Mouse (Mus musculus): ENCODE results near the gene Ikzf3.
A peak's percentile ranks its signal among the peaks of the same experiment; 100 is the strongest.

Ikzf3 gene

DNA sequence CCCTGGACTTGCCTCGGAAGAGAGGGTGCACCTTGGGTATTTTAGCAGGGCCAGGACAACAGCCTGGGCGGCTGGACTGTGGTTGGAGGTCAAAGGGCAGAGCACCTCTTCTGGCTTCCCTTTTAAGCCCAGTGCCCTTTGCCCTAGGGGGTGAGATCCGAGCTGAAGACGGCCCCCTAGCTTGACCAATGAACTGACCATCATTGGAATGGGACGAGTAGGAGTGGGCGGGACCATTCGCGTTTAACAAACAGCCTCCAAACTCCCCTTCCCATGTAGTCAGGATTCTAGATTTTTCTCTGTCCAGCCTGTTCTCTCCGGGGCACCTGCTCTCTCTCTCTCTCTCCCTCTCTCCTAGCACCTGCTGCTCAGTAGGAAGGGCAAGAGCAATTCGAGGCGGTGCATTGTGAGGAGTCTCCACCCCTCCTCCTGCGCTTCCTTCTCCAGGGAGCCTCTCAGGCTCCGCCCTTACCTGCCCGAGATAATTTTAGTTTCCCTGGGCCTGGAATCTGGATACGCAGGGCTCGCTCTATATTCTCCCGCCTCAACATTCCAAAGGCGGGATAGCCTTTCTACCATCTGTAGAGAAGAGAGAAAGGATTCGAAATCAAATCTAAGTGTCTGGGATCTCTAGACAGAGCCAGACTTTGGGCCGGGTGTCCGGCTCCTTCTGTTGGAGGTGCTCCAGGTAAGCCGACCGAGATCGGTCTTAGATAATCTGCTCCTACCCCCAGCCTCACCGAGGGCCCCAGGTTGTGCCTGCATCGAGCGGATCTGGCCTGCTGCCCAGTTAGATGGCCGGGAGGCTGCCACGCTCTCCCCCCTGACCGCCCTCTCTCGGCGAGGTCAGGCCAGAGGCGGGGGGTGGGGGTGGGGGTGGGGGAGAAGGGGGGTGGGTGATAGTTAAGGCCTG is 99.0 kb downstream of the Ikzf3 start:
- DNase-seq (ENCODE audit: low read depth) = no peak

DNA sequence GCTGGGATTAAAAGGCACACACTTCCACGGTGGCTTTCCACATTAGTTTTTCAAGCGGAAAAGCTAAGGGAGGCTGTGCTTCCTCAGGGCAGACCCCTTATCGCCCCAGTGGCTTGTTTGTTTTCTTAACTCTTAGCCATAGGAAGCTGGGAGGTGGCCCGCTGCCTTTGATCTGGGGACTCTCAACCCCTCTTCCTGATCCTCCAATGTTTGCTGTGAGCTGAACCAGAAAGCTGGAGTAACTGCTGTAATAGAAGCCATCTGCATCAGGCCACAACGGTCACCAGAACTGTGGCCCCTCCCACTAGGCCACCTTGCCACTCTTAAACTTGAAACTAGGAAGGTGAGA is 99.6 kb downstream of the Ikzf3 start, which contains the start of gene Grb7:
Gene Grb7 (plus strand): TSS at position 182 of the 349 bp plus-strand sequence.
- DNase-seq (ENCODE audit: low read depth) = no peak

DNA sequence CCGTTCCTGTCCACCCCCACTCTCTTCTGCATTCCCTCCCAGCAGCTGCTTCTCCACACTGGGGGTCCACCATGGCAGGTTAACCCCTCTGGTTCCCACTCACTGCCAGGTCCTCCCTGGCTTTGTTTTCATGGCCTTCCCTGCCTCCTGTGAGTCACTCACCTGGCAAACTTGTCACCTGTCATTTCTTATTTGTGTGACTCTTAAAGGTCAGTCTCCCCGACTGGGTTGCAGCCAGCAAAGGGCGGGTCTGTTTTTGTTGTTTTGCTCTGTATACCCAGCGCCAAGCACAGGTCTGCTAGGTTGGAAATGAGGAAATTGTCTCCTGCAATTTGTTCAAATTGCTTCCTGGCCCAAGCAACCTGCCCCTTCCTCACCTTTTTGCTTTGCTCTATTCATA is 100.2 kb downstream of the Ikzf3 start:
- DNase-seq (ENCODE audit: low read depth) = no peak

DNA sequence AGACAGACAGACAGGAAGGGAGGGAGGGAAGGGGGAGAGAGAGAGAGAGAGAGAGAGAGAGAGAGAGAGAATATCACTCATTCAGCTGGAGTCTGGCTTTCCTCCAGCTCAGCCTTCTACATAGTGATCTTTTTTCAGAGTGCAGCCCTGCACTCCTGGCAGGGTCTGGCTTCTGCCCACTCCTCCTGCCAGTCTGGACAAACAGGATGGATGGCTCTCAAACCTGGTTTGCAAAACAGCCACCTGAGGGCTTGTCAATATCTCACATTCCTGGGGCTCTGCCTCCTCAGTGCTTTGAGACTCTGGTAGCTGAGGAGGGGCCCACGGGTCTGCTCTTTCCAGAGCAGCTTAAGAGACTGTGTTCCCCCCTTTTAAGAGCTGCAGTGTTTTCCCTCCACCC is 100.6 kb downstream of the Ikzf3 start:
- DNase-seq (ENCODE audit: low read depth) = no peak

DNA sequence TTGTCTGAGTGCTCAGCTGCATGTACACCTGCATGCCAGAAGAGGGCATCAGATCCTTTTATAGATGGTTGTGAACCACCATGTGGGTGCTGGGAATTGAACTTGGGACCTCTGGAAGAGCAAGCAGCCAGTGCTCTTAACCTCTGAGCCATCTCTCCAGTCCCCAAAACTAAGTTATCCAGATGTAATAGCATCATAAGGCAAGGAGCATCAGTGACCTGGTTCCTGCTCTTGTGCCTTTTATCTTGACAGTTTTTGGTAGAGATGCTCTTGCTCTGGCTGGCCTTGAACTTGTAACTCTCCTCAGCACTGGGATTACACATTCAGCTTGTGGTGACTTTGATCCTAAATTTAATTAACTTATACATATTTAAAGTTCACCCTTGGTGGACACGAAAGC is 102.1 kb downstream of the Ikzf3 start:
- no peak for DNase-seq (ENCODE audit: low read depth)

DNA sequence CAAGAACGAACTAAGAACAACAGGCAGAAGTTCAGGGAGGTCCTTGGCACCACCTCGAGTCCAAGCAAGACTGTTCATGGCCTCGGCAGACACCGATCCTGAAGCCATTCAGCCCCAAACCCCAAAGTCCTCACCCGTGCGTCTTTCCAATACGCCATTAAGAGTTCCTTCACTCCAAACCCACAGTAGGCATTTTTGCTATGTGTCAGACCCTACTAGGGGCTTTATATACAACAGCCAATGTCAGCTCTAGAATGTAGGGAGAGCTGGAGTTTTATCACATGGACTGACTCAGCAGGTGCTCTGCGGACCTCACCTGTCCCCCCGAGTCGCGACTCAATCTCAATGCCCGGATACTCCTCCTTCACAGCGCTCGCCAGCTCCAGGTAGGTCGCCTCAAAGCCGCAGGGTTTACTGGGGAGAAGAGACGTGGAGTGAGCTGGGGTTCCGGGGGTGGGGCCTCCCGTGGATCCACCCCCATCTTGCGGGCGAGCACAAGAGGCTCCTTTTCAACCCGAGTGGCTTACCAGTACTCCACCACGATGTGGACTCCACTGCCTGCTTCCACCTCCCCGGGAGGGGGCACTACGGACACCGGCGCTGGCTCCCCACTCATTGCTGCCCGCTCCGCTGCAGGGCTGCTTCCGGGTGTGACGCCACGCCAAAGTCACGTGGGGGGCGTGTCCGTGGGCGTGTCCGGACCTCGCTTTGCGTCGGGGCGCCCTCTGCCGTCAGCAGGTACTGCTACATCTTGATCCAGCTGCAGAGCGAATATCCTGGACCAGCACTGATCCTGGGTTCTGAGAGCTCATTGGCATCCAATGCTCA is 107.3 kb downstream of the Ikzf3 start, which contains the start of gene Mien1:
Gene Mien1 (minus strand): TSS at position 661 of the 828 bp plus-strand sequence.
- DNase-seq (ENCODE audit: low read depth) = peak; percentile 98

DNA sequence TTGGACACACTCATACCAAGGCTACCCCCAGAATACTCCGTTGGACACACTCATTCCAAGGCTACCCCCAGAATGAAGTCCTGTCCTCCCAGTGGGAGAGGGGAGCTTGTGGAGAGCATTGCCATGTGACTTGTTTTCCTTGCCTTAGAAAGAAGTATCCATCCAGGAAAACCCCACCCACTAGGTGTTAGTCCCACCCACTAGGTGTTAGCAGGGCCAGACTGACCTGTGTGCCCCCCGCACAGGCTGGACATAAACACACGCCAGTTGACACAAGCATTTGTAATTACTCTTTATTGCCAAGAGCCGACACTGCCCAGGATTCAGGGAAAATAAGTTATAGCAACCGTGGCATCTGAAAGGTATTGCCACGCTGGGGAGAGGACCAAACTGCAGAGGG is 108.4 kb downstream of the Ikzf3 start:
- peak; percentile 7 for DNase-seq (ENCODE audit: low read depth)

DNA sequence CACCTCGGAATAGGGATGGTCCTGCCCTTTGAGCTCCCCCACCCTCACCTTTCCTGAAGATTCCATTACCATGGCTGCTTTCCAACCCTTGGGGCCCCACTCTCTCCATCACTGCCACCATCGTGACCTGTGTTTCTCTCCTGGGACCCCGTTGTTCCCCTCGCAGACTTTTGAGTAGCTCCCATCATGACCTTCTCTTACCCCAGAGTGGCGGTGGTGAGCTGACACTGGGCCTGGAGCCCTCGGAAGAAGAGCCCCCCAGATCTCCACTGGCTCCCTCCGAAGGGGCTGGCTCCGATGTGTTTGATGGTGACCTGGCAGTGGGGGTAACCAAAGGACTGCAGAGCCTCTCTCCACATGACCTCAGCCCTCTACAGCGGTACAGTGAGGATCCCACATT is 110.1 kb downstream of the Ikzf3 start:
- no peak for DNase-seq (ENCODE audit: low read depth)

DNA sequence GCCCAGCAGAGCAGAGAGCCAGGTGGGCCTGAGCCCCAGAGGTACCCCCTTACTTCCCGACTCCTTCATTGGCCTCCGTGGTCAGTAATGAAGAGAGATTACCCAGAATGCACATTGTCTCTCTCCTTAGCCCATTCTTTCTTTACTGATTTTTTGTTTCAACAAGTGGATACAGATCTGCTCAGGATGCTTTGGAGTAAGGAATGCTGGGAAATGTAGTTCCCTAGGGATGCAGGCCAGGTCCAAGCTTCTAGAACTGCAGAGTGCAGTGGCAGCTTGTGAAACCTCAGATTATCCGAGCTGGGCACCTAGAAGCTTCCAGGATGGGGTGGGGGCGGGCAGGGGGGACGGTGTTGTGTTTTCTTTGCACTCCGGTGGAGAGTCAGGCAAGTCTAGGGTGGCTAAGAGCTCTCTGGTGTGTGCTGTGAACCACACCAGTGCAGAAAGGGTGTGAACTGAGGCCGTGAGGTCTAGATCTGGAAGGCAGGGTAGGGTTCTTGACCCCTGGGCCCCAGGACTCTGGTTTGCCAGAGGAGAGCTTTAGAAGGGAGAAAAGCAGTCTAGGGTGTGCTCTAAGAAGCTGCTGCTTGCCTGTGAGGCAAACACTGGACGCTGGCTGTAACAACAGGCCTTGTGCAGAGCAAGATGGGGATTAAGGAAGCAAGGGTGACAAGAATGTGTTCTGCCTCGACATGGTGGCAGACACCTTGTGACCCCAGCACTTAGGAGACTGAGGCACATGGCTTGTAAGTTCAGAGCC is 113.9 kb downstream of the Ikzf3 start:
- DNase-seq (ENCODE audit: low read depth) = no peak

DNA sequence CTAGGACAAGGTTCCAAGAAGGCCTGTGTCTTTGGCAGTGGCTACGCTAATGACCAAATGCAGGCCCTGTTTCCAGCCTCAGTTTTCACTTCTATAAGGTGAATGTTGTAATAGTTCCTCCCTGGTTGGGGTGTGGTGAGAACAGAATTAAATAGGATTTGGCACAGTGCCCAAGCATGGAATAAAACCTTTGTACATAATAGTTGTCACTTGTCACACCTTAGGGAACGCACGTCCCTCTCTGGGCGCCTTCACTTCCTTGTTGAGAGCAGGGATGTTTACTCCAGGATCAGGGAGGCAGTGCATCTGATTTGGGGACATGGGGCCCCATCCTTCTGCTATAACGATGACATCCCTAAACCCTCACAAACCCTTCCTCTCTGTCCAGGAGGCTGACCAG is 117.4 kb downstream of the Ikzf3 start:
- no peak for DNase-seq (ENCODE audit: low read depth)

DNA sequence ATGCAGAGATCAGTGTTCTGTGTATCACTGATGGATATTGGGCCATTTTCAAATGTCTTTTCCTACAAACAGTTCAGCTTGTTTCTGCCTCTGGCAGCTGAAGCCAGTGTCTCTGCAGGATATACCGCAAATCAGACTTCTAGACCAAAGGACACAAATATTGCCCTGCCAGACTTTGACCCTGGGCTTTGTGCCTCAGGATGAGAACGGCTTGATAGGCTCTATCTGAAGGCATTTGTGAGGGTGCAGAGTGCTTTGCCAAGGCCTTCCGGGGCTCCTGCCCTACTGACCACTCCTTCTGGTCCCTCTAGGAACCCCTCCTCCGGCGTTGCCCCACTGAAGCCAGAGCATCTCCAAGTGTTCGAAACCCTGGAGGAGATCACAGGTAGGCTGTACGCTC is 119.2 kb downstream of the Ikzf3 start:
- DNase-seq (ENCODE audit: low read depth) = no peak

DNA sequence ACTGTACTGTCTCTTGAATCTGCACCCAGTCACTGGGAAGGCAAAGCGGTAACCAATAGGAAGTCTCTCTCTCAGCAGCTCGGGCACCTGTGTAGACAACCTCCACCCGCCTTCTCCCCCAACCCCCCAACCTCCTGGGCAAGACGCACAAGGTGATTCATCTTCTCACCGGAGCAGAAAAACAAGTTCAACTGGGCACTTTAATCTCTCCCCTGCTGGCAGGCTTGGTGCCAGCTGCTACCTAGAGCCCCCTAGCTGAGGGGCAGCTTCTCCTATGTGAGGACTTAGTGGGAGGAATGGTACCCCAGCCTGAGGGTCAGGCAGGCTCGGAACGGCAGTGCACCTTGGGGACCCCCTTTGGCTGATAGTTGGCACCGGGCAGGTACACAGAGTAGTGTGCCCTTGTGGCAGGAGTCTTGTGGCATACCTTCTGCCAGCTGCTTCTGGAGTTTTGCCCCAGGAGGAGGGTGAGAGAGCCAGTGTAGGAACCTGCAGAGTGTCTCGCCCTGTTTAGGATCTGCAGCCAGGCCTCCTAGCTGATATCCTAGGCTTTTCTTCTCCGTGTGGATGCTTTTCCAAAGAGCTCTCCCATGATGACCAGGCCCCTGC is 126.8 kb downstream of the Ikzf3 start:
- DNase-seq (ENCODE audit: low read depth) = no peak

DNA sequence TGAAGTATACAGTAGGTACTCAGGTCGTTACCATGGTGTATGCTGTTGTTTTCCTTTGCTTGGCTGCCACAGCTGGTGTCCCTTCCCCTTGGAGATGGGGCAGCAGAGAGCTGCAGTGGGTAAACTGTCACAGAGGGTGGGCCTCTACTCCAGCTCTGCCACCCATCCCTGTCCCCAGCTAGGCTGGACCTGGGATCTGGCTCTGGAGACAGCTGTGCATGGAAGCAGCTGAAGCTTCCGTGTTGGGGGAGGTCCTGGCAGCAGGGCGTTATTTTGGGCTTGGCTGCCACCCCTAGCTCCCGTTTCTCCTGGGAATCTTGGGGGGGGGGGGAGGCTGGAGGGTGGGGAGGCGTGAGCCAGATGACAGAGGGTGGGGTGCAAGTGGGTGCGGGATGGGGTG is 127.6 kb downstream of the Ikzf3 start:
- no peak for DNase-seq (ENCODE audit: low read depth)

DNA sequence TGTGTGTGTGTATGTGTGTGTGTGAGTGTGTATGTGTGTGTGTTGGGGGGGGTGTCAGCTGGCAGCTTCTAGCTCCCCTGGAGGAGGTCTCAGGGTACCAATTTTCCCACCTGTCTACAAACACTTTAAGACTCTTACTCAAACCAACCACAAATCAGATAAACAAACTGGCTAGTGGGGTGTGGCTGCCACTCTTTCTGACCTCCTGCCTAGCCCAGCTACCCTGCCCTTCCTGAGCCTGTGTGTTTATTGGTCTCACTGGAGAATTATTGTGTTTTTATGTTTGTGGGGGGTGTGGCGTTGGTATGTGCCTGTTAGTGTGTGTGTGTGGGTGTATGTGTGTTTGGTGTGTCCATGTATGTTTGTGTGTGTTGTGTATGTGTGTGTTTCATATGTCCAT is 128.8 kb downstream of the Ikzf3 start:
- no peak for DNase-seq (ENCODE audit: low read depth)

Data from NIH3T3 (cell line).